Mouse (Mus musculus) thymus, adult 2 months (tissue): Measurements from ENCODE around the gene Rad54l.

Experiments
- CTCF ChIP-seq: fragments of 200-500 bp; IDR thresholded peaks from 2 replicates; pipeline ENCODE4 v1.5.1; 2012; ENCODE audit warnings: mild to moderate bottlenecking, control low read depth, low read length, moderate library complexity, borderline replicate concordance; ENCODE audit not compliant: control insufficient read depth, poor library complexity, insufficient read depth; ENCODE audit errors: extremely low read depth
- POLR2A ChIP-seq: fragments of 200-500 bp; IDR thresholded peaks from 2 replicates; pipeline ENCODE4 v1.6.1; 2012; ENCODE audit warnings: mild to moderate bottlenecking, low read length, control low read depth, moderate library complexity; ENCODE audit not compliant: control insufficient read depth, poor library complexity, insufficient read depth; ENCODE audit errors: extremely low read depth

DNA sequence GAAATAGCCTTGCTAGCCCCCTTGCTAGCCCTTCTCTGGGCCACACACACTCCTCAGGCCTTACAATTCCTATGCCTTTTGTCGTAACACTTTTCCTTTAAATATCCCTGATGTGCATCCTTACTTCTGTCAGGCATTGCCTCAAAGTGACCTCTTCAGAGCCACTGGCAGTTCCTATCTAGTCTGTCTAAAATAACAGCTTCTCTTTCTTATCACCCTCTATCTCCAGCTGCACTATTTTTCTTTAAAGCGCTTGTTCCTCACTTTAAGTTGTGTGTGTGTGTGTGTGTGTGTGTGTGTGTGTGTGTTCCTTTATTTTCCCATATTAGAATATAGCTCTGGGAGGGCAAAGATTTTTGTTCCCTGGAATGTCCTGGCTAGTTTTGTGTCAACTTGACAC lies 76.9 kb downstream of the Rad54l start:
- no peak for TF ChIP-seq POLR2A
- TF ChIP-seq CTCF, result no peak
